Mouse (Mus musculus) megakaryocyte-erythroid progenitor cell, adult 5-6 weeks (primary cell): ENCODE measurements around the gene Skil. TPM values are rescaled to one million over a fixed set of nuclear protein-coding genes. Genes with fewer than 3 reads are reported as not detected.

Experiments used
- ATAC-seq: replicated peaks from 2 replicates; pipeline ENCODE4 v1.8.0; 2016; ENCODE audit warnings: mild to moderate bottlenecking, inconsistent platforms; ENCODE audit not compliant: severe bottlenecking, poor library complexity, low FRiP score, low TSS enrichment
- total RNA-seq, 2 experiments: library from RNA; stranded (forward) in 1 of 2; stranded (reverse) in 1 of 2; fragments of 200-1000, 215-1000 nt in 1 of 2; fragments of >200 nt in 1 of 2; fragmentation: Nextera tagmentation in 1 of 2; gene quantifications; 2 replicates each; pipeline ENCODE4 v1.2.3; 2014 to 2017

Gene Skil
- total RNA-seq, 2 experiments from 2014 or later, result 5.3 to 24.1 TPM

DNA sequence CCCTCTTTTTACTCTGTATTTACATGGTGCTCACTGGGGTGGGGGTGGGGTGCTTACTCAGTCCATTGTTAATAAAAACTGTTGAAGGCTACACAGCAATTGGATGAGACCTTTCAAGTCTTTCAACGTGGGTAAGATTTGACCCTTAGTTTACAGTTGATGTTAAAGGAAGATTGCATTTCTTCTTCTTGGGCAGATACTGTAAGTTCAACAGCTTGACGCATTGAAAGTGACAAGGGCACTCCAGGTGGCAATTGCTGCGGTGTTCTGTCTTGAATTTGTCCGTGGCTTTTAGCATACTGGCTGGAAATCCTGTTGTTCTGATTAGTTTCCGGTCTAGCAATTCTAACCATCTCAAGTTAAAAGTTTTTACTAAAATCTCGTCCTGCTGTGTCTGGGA, 66.5 kb downstream of the Skil start:
- ATAC-seq, result no peak

DNA sequence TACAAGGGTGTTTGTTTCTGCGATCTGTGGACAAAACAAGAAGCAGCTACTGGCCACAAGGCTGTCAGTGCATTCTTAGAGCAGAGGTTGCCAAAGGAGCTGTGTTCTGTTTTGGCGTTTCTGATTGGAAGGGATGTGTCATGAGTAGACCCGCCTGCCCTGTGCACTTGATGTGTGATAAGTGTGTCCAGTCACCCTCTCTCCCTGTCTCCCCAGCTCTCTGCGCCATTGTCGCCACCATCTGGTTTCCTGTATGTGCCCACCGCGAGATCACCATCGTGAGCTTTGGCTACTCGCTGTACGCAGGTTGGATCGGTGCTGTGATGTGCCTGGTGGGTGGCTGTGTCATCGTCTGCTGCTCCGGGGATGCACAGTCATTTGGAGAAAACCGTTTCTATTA, 68.0 kb downstream of the Skil start:
- no peak for ATAC-seq

DNA sequence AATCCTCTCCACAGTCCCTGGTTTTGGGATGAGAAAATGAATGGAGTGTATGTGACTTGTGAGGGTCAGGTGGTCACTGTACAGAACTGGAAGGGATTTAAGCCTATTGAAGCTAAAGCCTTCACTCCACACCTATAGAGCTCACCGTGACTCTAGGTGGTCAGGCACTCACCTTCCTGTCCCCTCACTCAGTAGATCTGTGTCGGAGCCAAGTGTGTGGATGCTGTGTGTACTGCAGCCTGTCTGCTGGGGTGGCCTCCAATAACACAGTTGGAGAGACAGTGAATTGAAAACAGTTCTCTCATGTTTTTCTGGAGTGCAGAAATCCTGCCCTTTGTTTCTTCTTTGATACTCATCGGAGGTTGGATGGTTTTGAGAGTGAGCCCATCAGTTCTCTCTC, 70.9 kb downstream of the Skil start:
- no peak for ATAC-seq

DNA sequence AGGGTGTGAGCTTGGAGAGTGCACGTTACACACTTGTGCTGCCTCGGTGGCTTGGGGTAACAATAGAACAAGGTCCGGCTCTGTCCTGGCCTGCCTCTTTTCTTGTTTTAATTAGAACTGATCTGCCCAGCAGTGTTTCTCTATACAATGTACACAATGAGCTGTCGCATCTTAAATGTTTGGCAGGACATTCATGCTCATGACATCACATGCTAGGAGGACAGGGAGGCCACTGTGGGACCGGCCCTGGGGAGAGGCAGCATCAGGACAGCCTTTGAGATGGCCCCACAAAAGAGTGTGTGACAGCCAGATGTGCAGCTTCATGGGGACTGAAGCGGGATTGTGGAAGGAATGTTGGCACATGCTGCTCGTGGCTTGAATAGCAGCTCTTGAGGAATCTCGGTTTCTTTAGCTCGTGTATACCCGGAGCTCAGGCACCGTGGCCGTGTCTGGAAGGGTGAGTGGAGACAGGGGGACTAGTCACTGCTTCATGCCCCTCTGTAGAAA, 71.6 kb downstream of the Skil start:
- ATAC-seq, result no peak

Other genes starting within 250 kb of the Skil start
- gene Gpr160, start 239.1 kb upstream of the Skil start, total RNA-seq (2014; fragmentation: Nextera tagmentation), result 1.2 TPM in 1 of 2 replicates, not detected in the other
- gene Gpr160, start 239.1 kb upstream of the Skil start, total RNA-seq (2017), result 0.11 and 0.47 TPM in 2 replicates
- 30.5 and 33.7 TPM in 2 replicates for gene Phc3, start 125.6 kb upstream of the Skil start, total RNA-seq (2014; fragmentation: Nextera tagmentation)
- 12.8 and 22.3 TPM in 2 replicates for gene Phc3, start 125.6 kb upstream of the Skil start, total RNA-seq (2017)
- gene Prkci, start 99.3 kb upstream of the Skil start, total RNA-seq (2014; fragmentation: Nextera tagmentation), result 8.6 and 17.0 TPM in 2 replicates
- gene Prkci, start 99.3 kb upstream of the Skil start, total RNA-seq (2017), result 5.7 and 6.8 TPM in 2 replicates
- not detected in 2 replicates for gene Cldn11, start 54.9 kb downstream of the Skil start, total RNA-seq (2014; fragmentation: Nextera tagmentation)
- gene Cldn11, start 54.9 kb downstream of the Skil start, total RNA-seq (2017), result not detected in 2 replicates
- gene Slc7a14, start 215.3 kb downstream of the Skil start, total RNA-seq (2014; fragmentation: Nextera tagmentation), result 0.04 TPM in 1 of 2 replicates, not detected in the other
- gene Slc7a14, start 215.3 kb downstream of the Skil start, total RNA-seq (2017), result not detected in 2 replicates